Mouse (Mus musculus) megakaryocyte-erythroid progenitor cell, adult 5-6 weeks (primary cell): ENCODE results near the gene Exd1. TPM values are rescaled to one million over a fixed set of nuclear protein-coding genes. Genes with fewer than 3 reads are reported as not detected.

Experiments used
- ATAC-seq: replicated peaks from 2 replicates; pipeline ENCODE4 v1.8.0; 2016; ENCODE audit warnings: mild to moderate bottlenecking, inconsistent platforms; ENCODE audit not compliant: severe bottlenecking, poor library complexity, low FRiP score, low TSS enrichment
- total RNA-seq, 2 experiments: library from RNA; stranded (forward) in 1 of 2; stranded (reverse) in 1 of 2; fragments of 200-1000, 215-1000 nt in 1 of 2; fragments of >200 nt in 1 of 2; fragmentation: Nextera tagmentation in 1 of 2; gene quantifications; 2 replicates each; pipeline ENCODE4 v1.2.3; 2014 to 2017

Exd1 gene
- total RNA-seq, 2 experiments from 2014 or later = not detected

- ATAC-seq = peak; percentile 91
Observed at GRCm38 (mm10) chr2:119477571-119478396, 69.6 kb downstream of the Exd1 start, which contains the start of gene Ino80. Gene Ino80, minus strand, starts transcription at chr2:119477687.

DNA sequence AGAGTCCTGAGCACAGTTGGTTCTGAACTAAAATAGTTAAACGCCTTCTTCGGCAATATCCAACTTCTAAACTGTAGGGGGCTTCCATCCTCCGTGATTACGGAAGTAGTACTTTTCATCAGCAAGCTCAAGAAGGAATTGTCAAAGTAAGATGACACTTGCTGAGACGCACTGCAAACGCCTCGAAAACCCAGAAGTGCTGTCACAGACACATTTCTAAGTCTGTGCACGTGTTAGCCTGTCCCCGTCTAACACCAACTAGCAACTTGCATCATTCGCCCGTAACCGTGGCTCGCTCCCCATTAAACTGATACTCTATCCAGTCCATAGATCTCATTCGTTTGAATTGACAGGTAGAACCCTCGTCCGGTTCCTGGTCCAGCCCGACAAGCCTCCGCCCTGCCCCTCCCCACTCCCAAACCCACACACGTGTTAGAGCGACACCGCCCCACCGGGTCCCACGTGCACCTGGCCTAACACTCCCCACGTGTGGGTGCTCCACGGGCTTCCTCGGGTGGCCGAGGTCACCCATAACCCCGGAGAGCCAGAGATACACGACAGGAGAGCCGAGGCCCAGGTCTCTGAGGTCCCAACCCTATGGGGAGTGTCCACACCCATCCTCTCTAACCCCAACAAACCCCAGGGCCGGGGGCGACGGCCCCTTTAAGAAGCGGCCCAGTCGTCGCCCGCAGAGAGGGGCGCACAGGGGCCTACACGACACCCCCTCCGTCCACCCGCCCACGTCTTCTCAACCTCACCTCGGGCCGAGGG, 70.6 kb downstream of the Exd1 start:
- peak; percentile 56 for ATAC-seq

GRCm38 (mm10) chr2:119476166-119476565, 71.3 kb downstream of the Exd1 start:
- no peak for ATAC-seq

Other genes starting within 250 kb of the Exd1 start
- not detected in 2 replicates for gene Dll4, start 221.8 kb downstream of the Exd1 start, total RNA-seq (2014; fragmentation: Nextera tagmentation)
- not detected in 2 replicates for gene Dll4, start 221.8 kb downstream of the Exd1 start, total RNA-seq (2017)
- gene Chac1, start 196.4 kb downstream of the Exd1 start, total RNA-seq (2014; fragmentation: Nextera tagmentation) = not detected in 2 replicates
- not detected in 2 replicates for gene Chac1, start 196.4 kb downstream of the Exd1 start, total RNA-seq (2017)
- gene Ino80, start 69.9 kb downstream of the Exd1 start, total RNA-seq (2014; fragmentation: Nextera tagmentation) = 32.2 and 37.9 TPM in 2 replicates
- gene Ino80, start 69.9 kb downstream of the Exd1 start, total RNA-seq (2017) = 21.8 and 22.4 TPM in 2 replicates
- gene Chp1, start 70 bp upstream of the Exd1 start, total RNA-seq (2014; fragmentation: Nextera tagmentation) = 36.7 and 54.6 TPM in 2 replicates
- 48.5 and 63.0 TPM in 2 replicates for gene Chp1, start 70 bp upstream of the Exd1 start, total RNA-seq (2017)
- 31.2 and 40.4 TPM in 2 replicates for gene Nusap1, start 70.7 kb upstream of the Exd1 start, total RNA-seq (2014; fragmentation: Nextera tagmentation)
- gene Nusap1, start 70.7 kb upstream of the Exd1 start, total RNA-seq (2017) = 64.8 and 66.4 TPM in 2 replicates
- gene Oip5, start 70.8 kb upstream of the Exd1 start, total RNA-seq (2014; fragmentation: Nextera tagmentation) = 26.0 TPM in 2 replicates
- gene Oip5, start 70.8 kb upstream of the Exd1 start, total RNA-seq (2017) = 21.8 and 41.9 TPM in 2 replicates
- gene Ndufaf1, start 115.2 kb upstream of the Exd1 start, total RNA-seq (2014; fragmentation: Nextera tagmentation) = 45.0 and 46.6 TPM in 2 replicates
- 31.1 and 40.3 TPM in 2 replicates for gene Ndufaf1, start 115.2 kb upstream of the Exd1 start, total RNA-seq (2017)
- 43.1 and 43.6 TPM in 2 replicates for gene Rtf1, start 127.4 kb upstream of the Exd1 start, total RNA-seq (2014; fragmentation: Nextera tagmentation)
- 44.9 and 49.4 TPM in 2 replicates for gene Rtf1, start 127.4 kb upstream of the Exd1 start, total RNA-seq (2017)
- gene Itpka, start 194.7 kb upstream of the Exd1 start, total RNA-seq (2014; fragmentation: Nextera tagmentation) = not detected in 2 replicates
- not detected in 2 replicates for gene Itpka, start 194.7 kb upstream of the Exd1 start, total RNA-seq (2017)
- gene Ltk, start 212.8 kb upstream of the Exd1 start, total RNA-seq (2014; fragmentation: Nextera tagmentation) = not detected in 2 replicates
- gene Ltk, start 212.8 kb upstream of the Exd1 start, total RNA-seq (2017) = not detected in 2 replicates
- 22.5 and 24.4 TPM in 2 replicates for gene Rpap1, start 239.9 kb upstream of the Exd1 start, total RNA-seq (2014; fragmentation: Nextera tagmentation)
- gene Rpap1, start 239.9 kb upstream of the Exd1 start, total RNA-seq (2017) = 5.0 and 9.1 TPM in 2 replicates